Mouse (Mus musculus) adipocyte (in vitro differentiated cells): ENCODE results near the gene Rnf207.

ENCODE experiments used
- DNase-seq: peaks from one replicate; pipeline ENCODE4 v3.0.0-alpha.2; 2016; ENCODE audit warnings: low spot score

Rnf207 gene

GRCm38 (mm10) chr4:152272449-152273049, 46.2 kb downstream of the Rnf207 start:
- peak; percentile 87 for DNase-seq

GRCm38 (mm10) chr4:152272006-152272405, 46.8 kb downstream of the Rnf207 start:
- no peak for DNase-seq

- no peak for DNase-seq
Observed at GRCm38 (mm10) chr4:152271334-152271733, 47.5 kb downstream of the Rnf207 start.

GRCm38 (mm10) chr4:152270599-152270998, 48.2 kb downstream of the Rnf207 start:
- no peak for DNase-seq

- no peak for DNase-seq
Observed at GRCm38 (mm10) chr4:152269967-152270366, 48.8 kb downstream of the Rnf207 start.

- DNase-seq: peak; percentile 93
Observed at GRCm38 (mm10) chr4:152267748-152268369, 50.9 kb downstream of the Rnf207 start.

GRCm38 (mm10) chr4:152266236-152266895, 52.4 kb downstream of the Rnf207 start:
- peak; percentile 54 for DNase-seq

- no peak for DNase-seq
Observed at GRCm38 (mm10) chr4:152265791-152266190, 53.0 kb downstream of the Rnf207 start.

GRCm38 (mm10) chr4:152264867-152265568, 53.8 kb downstream of the Rnf207 start:
- DNase-seq: no peak

- DNase-seq: peak; percentile 48
Observed at GRCm38 (mm10) chr4:152264177-152264530, 54.6 kb downstream of the Rnf207 start.

- no peak for DNase-seq
Observed at GRCm38 (mm10) chr4:152263512-152264176, 55.1 kb downstream of the Rnf207 start.

GRCm38 (mm10) chr4:152263089-152263488, 55.7 kb downstream of the Rnf207 start:
- no peak for DNase-seq

- DNase-seq: no peak
Observed at GRCm38 (mm10) chr4:152262187-152262586, 56.6 kb downstream of the Rnf207 start.

- no peak for DNase-seq
Observed at GRCm38 (mm10) chr4:152260451-152260850, 58.3 kb downstream of the Rnf207 start.

GRCm38 (mm10) chr4:152257070-152257469, 61.7 kb downstream of the Rnf207 start:
- peak; percentile 40 for DNase-seq
